Mouse (Mus musculus) embryonic facial prominence, embryonic 12.5 days (tissue): ENCODE data around the gene Slc19a1. TPM values are rescaled to one million over a fixed set of nuclear protein-coding genes. Genes with fewer than 3 reads are reported as not detected.

Source experiments
- ATAC-seq: fragments of 200-750 bp; cut with Nextera tagmentation; 2 replicates; pipeline ENCODE4 v1.8.0; 2017; ENCODE audit not compliant: insufficient number of reproducible peaks, insufficient read depth, low FRiP score, low TSS enrichment
- H3K27ac ChIP-seq: fragments of 300-500 bp; sonication (generic); 2 replicates; pipeline ENCODE4 v1.5.1; 2016; ENCODE audit warnings: mild to moderate bottlenecking
- H3K27me3 ChIP-seq: fragments of 300-500 bp; sonication (generic); 2 replicates; pipeline ENCODE4 v1.6.1; 2016; ENCODE audit warnings: mild to moderate bottlenecking, moderate library complexity
- H3K36me3 ChIP-seq: fragments of 300-500 bp; sonication (generic); 2 replicates; pipeline ENCODE4 v1.6.1; 2016; ENCODE audit warnings: mild to moderate bottlenecking
- H3K4me1 ChIP-seq: fragments of 300-500 bp; sonication (generic); 2 replicates; pipeline ENCODE4 v1.6.1; 2016
- H3K4me2 ChIP-seq: fragments of 300-500 bp; sonication (generic); replicated peaks from 2 replicates; pipeline ENCODE4 v1.6.1; 2016; ENCODE audit warnings: mild to moderate bottlenecking, moderate library complexity
- H3K4me3 ChIP-seq: fragments of 300-500 bp; sonication (generic); 2 replicates; pipeline ENCODE4 v1.5.1; 2016; ENCODE audit warnings: mild to moderate bottlenecking
- H3K9ac ChIP-seq: fragments of 300-500 bp; sonication (generic); 2 replicates; pipeline ENCODE4 v1.6.1; 2016; ENCODE audit warnings: mild to moderate bottlenecking, moderate library complexity
- H3K9me3 ChIP-seq: fragments of 300-500 bp; sonication (generic); 2 replicates; pipeline ENCODE4 v1.6.1; 2016; ENCODE audit warnings: mild to moderate bottlenecking, moderate library complexity
- WGBS: fragments of 180-500 bp; shearing (Covaris S2); methylation state at CpG from one replicate; pipeline ENCODE4 v1.1.7; 2016; 5-methylcytosine and 5-hydroxymethylcytosine counted together
- polyA plus RNA-seq: library from polyadenylated mRNA; unstranded; fragments of >200 nt; fragmentation: Nextera tagmentation; extraction: Ambion mirVana; gene quantifications from 2 replicates; pipeline ENCODE4 v1.2.1, GENCODE M21; 2016

Gene Slc19a1
- polyA plus RNA-seq, 1 experiment from 2014 or later, result 35.2 TPM

- Histone ChIP-seq H3K27me3 (no peaks in the 10 kb centered on the region), H3K4me3 (no peak overlapping the region), H3K9ac (no peak overlapping the region), H3K27ac (no peak overlapping the region), H3K4me2 (no peak overlapping the region), H3K4me1 (peaks cover 5% of the 10 kb centered on the region; the same call in 1 of the 2 replicates), H3K9me3 (no peaks in the 10 kb centered on the region), H3K36me3 (no peaks in the 10 kb centered on the region)
- no peak for ATAC-seq
- 84% methylated on average over 2 of the region's 2 CpGs for WGBS
These were observed 66.6 kb downstream of the Slc19a1 start for GRCm38 (mm10) chr10:77098619-77099018.

GRCm38 (mm10) chr10:77099777-77100176, 67.7 kb downstream of the Slc19a1 start:
- H3K27me3 ChIP-seq, result no peaks in the 10 kb centered on the region
- ATAC-seq, result no peak
- 70% methylated on average over 4 of the region's 4 CpGs for WGBS
- H3K4me2 ChIP-seq, result no peak overlapping the region
- H3K27ac ChIP-seq, result no peak overlapping the region
- peaks cover 5% of the 10 kb centered on the region; the same call in 1 of the 2 replicates for H3K4me1 ChIP-seq
- no peak overlapping the region for H3K4me3 ChIP-seq
- no peaks in the 10 kb centered on the region for H3K36me3 ChIP-seq
- H3K9ac ChIP-seq, result no peak overlapping the region
- H3K9me3 ChIP-seq, result no peaks in the 10 kb centered on the region

- Histone ChIP-seq H3K27ac (no peak overlapping the region), H3K9ac (no peak overlapping the region), H3K9me3 (no peaks in the 10 kb centered on the region), H3K4me2 (no peak overlapping the region), H3K36me3 (no peaks in the 10 kb centered on the region), H3K4me3 (no peak overlapping the region), H3K27me3 (no peaks in the 10 kb centered on the region), H3K4me1 (no peaks in the 10 kb centered on the region)
- ATAC-seq, result no peak
- 50% methylated on average over 8 of the region's 8 CpGs for WGBS
These were observed 71.6 kb downstream of the Slc19a1 start for GRCm38 (mm10) chr10:77103689-77104088.

- no peaks in the 10 kb centered on the region for H3K4me1 ChIP-seq
- no peak overlapping the region for H3K4me3 ChIP-seq
- no peaks in the 10 kb centered on the region for H3K9me3 ChIP-seq
- H3K36me3 ChIP-seq, result no peaks in the 10 kb centered on the region
- no peaks in the 10 kb centered on the region for H3K27me3 ChIP-seq
- no peak overlapping the region for H3K9ac ChIP-seq
- no peak for ATAC-seq
- H3K4me2 ChIP-seq, result no peak overlapping the region
- no peak overlapping the region for H3K27ac ChIP-seq
These were observed 72.3 kb downstream of the Slc19a1 start for GRCm38 (mm10) chr10:77104327-77104726.

- no peak overlapping the region for H3K9ac ChIP-seq
- H3K27ac ChIP-seq, result no peak overlapping the region
- no peaks in the 10 kb centered on the region for H3K36me3 ChIP-seq
- H3K4me1 ChIP-seq, result peaks cover 8% of the 10 kb centered on the region
- no peaks in the 10 kb centered on the region for H3K9me3 ChIP-seq
- ATAC-seq, result no peak
- H3K4me3 ChIP-seq, result no peak overlapping the region
- WGBS, result 74% methylated on average over 4 of the region's 4 CpGs
- H3K27me3 ChIP-seq, result no peaks in the 10 kb centered on the region
- H3K4me2 ChIP-seq, result no peak overlapping the region
These were observed 76.1 kb downstream of the Slc19a1 start for GRCm38 (mm10) chr10:77108106-77108505.

GRCm38 (mm10) chr10:77110010-77110409, 78.0 kb downstream of the Slc19a1 start:
- Histone ChIP-seq H3K9ac (no peak overlapping the region), H3K9me3 (no peaks in the 10 kb centered on the region), H3K4me1 (peaks cover 15% of the 10 kb centered on the region), H3K27ac (no peak overlapping the region), H3K4me3 (no peak overlapping the region), H3K4me2 (no peak overlapping the region), H3K27me3 (no peaks in the 10 kb centered on the region), H3K36me3 (no peaks in the 10 kb centered on the region)
- no peak for ATAC-seq
- WGBS, result 90% methylated on average over 9 of the region's 9 CpGs

Other genes with a start within 250 kb of the Slc19a1 start
- 52.5 and 53.1 TPM in 2 replicates for gene Pcbp3, start 70.4 kb upstream of the Slc19a1 start, polyA plus RNA-seq
- 122 and 127 TPM in 2 replicates for gene Col18a1, start 134.3 kb downstream of the Slc19a1 start, polyA plus RNA-seq
- gene Pofut2, start 227.0 kb downstream of the Slc19a1 start, polyA plus RNA-seq, result 109 and 111 TPM in 2 replicates